Mouse (Mus musculus) common myeloid progenitor, adult 5-6 weeks (primary cell): ENCODE results near the gene Plekhh2. TPM values are rescaled to one million over a fixed set of nuclear protein-coding genes. Genes with fewer than 3 reads are reported as not detected.

Experiments
- ATAC-seq: replicated peaks from 2 replicates; pipeline ENCODE4 v1.8.0; 2016; ENCODE audit warnings: low read depth, mild to moderate bottlenecking, moderate TSS enrichment, inconsistent platforms; ENCODE audit not compliant: poor library complexity, severe bottlenecking
- total RNA-seq: library from RNA; stranded (forward); fragments of 200-1000, 187-1606 nt; gene quantifications from 2 replicates; pipeline ENCODE4 v1.2.3, GENCODE M21; 2017

Gene Plekhh2
- total RNA-seq, 1 experiment from 2014 or later = not detected

DNA sequence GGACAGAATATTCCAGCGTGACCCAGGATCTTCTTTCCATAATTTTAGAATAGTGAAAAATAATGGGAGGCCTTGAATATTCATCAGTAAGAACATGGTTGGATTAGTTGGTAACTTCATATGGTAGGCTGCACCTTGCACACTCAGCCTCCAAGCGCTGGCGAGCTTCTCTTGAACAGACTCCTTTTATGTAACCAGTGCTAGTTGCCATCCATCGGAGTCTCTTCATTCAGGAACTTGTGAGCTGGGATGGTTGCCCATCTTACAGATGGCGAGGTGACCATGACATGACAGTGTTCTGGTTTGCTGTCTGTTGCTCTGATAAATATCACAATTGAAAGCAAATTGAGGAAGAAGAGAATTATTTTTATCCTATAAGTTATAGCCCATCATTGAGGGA lies 90.1 kb downstream of the Plekhh2 start:
- no peak for ATAC-seq

DNA sequence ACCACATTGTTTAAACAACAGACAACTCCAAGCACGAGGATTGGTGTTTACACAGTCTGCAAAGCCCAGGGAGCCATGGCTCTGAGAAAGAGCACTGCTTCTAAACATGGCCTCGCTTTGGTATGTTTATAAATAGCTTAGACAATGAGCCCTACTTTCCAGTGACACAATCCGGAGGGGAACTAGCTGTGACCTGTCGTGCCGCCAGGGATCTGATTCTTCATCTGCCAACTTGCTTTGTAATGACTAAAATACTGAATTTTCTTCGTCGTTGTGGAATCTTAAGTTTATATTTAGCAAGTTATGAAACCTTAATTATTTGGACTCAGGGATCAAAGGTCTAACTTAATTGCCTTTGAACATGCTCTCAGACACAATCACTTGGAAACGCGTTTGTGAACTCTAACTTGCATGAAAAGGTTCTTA lies 91.5 kb downstream of the Plekhh2 start:
- no peak for ATAC-seq

DNA sequence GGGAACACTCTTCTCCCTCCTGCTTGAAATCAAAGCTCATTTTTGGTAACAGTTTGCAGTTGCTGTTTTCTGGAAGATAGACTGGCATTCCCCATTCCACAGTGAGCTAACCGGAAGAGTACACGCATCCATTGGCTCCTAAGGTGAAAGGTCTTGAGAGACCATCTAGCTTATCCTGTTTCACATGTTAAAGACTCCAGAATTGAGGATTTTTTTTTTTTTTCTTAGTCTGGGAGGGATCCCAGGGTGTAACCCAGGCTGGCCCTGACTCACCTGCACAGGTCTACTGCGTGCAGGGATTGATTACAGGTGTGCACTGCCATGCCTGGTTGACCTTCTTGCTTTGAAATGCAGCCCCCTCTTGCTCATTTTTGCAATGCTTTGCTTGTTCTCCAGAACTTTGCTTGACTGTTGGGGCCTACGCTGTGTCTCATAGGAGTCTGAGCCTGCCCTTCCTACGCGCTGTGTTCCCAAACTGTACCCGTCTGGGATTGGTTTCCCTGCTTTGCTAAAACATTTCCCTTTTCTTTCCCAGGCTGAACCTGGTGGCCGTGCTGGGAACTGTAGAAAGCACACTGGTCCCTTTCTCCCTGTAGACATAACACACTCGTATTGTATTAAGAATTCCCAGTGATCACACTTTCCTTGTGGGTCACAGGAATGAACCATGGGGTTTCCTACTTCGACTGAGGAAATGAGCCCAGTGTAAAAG lies 92.2 kb downstream of the Plekhh2 start:
- no peak for ATAC-seq

DNA sequence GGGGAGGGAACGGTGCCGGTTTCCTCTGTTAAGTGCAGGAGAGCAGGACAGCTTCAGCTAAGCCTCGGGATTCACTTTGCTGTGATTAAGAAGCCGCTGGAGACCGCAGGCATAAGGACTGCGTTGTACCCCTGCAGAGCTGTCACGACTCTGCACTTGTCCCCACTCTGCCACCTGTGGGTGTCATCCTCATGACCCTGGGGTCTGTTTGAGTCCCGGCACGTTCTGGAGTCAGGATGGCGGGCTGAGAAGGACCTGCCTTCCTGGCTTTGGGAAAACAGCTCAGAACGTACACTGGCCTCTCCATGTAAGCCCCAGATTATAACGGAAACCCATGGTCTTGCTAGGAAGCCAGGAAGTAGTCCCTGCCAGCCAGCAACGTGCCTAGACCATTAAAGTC lies 95.3 kb downstream of the Plekhh2 start:
- no peak for ATAC-seq

DNA sequence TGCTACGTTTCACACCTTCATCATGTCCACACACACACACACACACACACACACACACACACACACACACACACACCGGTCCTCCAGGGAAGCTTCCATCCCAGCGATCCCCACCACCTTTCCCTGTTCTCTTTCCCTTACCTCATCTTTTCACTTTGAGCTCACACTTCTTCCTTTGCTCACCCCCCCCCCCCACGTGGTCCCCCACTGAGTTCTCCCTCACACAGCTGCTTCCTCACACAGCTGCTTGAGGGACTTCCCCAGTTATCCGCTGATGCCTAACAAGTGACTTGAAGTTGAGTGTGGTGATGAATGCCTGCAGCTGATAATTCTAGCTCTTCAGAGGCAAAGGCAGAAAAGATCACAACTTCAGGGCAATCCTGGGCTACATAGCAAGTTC lies 95.9 kb downstream of the Plekhh2 start:
- 0 out of 2 replicates have a peak, but pooled peaks have one; percentile 39 for ATAC-seq

DNA sequence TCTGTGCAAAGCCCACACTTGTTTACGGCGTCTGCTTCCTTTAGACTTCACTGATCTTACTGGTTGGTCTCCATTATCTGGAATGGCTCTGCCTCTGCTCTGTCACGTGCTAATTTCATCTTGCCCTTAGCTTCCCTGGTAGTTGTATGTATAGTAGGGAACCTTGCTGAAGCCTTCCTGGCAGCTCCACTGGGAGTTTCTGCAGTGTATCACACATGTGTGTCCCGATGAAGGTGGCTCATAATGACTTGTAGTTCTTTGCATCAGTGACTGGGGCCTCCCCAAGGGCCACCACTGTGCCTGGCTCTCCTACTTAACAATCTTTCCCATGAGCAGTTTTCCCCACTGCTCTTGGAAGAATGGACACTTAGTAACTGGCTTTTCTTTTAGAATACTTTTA lies 96.9 kb downstream of the Plekhh2 start:
- no peak for ATAC-seq

DNA sequence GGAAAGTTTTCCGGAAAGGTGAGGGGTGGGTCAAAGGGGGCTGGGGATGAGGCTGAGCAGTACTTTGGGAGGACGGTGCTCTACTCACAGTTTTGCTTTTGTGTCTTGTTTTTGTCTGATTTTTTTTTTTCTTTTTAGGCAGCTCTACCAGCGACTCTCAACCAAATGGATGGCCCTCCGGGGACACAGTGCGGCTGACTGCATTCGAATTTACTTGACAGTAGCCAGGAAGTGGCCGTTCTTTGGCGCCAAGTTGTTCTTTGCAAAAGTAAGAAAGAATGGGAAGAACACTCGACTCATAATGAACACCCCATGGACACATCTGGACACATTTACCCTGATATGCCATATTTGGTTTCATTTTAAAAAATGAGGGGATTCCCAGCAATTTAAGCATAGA lies 99.8 kb downstream of the Plekhh2 start:
- ATAC-seq = no peak

DNA sequence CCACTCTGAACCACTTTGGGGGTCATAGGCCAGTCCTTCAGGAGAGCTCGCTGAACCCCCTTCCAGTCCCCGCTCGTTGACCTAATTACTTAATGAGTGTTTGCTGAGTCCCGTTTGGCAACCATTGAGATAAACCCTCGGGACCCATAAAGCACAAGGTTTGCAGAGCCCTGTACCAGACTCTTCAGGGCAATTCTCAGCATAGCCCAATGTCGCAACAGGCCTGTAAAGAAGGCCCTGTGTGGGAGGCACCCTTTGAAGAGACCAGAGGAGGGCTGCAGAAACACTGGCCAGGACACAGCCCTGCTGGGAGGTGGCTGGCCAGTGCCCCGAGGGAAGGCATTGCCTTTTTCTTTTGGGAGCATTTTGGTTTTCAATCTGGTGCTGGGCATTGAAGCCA lies 100.3 kb downstream of the Plekhh2 start:
- no peak for ATAC-seq

DNA sequence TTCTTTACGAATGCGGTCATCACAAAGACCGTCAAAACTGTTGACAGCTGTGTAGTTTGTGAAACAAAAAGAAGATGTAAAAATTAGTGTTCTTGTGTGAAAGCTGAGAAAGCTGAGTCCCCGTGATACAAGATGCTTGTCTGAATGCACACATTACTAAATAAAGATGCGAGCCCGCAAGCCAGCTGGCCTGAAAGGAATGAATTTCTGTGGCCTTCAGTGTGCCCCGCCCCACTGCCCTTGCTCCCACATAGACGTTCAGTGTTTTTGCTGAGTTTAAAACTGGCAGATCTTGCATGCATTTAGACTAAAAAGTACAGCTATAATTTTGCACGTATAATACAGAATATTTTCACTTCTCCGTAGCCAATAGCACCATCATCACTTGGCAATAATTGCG lies 104.1 kb downstream of the Plekhh2 start:
- ATAC-seq = no peak

DNA sequence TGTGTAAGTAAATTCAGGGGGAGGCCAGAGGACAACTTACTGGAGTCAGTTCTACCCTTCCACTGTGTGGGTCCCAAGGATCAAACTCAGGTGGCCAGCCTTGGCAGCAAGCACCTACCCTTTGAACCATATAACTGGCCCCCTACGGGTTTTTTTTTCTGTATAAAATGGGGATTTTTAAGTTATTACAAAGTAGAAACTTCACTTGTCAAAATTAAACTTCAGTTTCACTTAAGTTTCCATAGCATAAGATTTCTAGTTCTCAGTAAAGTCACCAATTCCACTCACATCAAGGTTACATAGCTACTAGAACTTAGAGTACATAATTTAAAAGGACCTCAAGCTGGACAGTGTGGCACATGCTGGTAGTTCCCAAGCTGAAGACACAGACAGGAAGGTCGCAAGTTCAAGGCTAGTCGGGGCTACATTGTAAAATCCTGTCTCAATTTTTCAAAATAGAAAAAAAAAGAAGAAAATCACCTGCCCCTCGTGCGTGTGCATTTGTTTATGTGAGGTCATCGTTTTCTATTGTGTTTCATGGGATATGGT lies 104.9 kb downstream of the Plekhh2 start:
- ATAC-seq = no peak

DNA sequence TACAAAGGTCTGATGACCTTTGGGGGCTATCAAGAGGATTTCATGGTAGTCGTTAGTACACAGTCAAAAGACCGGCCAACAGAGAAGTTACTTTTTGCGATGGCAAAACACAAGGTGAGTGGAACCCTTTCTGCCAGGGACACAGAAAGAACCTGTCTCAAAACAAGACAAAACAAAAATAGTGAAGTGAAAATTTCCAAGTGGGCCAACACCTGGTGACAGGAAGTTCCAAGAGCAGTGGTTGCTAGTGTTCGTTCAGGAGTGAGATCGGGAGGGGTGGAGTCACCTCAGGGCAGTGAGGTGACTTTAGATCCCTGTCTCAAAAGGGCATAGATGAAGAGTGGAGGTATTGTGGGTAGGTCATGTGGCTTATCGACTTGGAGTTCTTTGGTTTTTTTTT lies 106.3 kb downstream of the Plekhh2 start:
- ATAC-seq = no peak

DNA sequence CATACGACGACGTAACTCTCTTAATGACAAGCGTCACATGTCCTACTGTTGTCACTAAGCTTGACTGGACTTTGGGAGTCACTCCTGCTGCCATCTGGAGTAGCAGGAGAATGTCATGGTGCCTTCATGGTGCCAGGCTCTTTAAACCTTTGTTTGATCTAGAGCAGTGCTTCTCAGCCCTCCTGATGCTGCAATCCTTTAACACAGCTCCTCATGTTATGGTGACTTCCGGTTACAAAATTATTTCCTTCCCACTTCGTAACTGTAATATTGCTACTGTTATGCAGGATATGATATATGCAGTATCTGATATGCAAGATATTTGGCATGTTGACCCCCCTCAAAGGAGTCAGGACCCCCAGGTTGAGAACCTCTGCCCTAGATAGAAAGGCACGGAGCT lies 107.4 kb downstream of the Plekhh2 start:
- 0 out of 2 replicates have a peak, but pooled peaks have one; percentile 36 for ATAC-seq

DNA sequence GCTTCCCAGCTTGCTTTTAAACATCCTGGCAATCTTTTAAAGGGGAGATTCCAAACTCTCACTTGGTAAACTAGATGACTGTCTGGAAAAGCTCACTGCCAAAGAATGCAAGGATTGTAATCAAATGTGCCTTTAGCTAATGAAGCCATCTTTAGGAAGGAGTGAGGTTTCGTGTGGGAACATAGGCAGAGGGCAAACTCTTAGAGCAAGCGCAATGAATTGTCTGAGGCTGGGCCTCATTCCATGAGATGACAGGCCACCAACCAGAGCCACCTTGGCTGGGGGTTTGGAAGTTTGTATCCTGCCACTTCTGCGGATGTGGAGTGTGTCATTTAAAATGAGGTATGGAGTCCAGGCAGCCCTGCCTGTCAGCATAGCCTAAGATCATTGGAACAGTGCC lies 108.4 kb downstream of the Plekhh2 start:
- no peak for ATAC-seq

DNA sequence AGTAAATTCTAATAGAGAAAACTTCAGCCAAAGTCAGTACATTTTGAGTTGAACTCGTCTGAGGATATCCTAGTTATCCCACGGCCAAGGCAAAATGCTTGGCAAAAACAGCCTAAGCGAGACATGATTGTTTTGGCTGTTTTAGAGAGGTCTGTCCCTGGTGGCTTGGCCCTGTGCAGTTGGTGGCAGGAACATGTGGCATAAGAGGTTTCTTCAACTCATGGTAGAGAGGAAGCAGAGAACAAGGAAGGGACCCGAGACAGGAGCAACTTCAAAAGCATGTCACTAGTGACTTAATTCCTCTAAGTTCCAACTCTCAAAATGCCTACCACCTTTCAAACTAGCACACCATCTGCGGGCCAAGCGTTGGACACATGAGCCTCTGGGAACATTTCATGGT lies 108.9 kb downstream of the Plekhh2 start:
- ATAC-seq = no peak

DNA sequence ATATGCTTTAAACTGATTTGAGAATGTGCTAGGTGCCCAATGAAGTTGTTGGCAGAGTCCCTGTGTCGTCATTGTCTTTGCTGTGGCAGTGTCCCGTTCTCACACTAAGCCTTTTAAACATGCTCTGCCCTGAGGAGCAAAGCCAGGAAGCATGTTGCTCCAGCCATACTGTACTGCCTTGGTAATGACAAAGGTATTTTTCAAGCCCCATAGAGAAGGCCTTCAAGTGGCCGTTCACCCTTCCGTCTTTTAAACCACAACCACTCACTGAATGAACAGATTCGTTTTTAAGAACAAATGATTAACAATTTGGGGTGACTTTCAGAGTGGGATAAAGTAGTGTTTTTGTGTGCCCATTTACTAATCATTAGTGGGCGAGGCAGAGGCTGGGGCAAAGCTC lies 109.5 kb downstream of the Plekhh2 start:
- no peak for ATAC-seq

DNA sequence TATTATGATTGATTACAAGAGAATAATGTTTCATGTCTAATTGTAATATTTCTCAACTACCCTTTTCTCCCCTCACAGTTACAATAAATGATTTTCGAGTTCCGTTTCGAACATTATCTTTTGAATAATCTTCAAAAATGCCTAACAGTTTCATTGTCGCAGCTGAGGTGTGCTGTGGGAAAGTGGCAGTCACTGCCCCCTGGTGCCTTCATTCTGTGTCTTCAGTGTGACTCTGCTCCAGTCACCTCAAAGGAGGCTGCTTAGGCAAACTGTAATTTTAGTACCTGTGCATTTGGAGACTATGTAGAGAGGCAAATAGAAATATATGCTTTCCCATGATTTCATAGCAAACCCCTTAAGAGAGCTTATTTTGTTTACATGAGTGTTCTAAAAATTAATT lies 110.3 kb downstream of the Plekhh2 start:
- no peak for ATAC-seq

DNA sequence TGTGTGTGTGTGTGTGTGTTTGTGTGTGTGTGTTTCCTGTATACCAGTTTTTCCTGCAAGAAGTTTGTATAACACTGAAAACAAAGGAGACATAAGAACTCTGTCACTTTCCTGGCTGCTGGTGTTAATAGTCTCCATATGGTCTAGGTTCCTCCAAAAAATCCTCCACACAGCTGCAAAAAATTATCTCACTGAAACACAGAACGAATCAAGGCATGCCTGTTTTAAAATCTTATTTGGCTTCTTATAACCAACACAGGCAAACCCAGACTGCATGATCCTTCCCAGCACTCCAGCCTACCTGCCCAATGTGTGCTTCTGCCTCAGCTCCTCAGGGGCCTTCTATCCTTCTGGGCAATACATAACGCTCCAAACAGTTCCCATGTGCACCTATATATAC lies 111.2 kb downstream of the Plekhh2 start:
- ATAC-seq = no peak

DNA sequence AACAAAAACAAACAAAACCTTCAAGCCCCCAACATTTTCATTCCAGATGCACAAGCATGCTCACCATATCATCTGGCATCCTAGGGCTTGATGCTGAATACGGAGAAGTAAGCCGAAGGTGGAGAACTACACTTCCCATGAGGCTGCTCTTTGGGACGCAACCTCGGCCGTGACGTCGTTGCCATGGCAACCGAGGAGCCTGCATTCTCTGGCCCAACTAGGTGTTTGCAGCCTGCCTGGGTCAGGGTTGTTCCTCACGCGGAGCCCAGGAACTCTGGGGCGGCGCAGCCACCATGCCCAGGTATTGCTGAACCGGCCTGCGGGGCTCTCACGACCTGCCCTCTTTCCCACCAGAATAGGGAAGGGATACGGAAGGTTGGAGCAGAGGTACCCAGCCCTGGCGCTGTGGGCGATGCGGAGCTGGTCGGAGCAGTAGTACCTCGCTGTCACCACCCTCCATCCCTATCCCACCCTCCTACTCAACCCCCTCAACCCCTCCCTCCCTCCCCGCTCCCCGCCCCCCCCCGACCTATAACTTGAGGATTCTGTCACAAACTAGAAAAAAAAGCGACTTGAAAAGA lies 114.7 kb downstream of the Plekhh2 start, which contains the start of gene Dync2li1:
Gene Dync2li1 (plus strand): TSS at position 221 of the 581 bp plus-strand sequence.
- ATAC-seq = peak; percentile 100

DNA sequence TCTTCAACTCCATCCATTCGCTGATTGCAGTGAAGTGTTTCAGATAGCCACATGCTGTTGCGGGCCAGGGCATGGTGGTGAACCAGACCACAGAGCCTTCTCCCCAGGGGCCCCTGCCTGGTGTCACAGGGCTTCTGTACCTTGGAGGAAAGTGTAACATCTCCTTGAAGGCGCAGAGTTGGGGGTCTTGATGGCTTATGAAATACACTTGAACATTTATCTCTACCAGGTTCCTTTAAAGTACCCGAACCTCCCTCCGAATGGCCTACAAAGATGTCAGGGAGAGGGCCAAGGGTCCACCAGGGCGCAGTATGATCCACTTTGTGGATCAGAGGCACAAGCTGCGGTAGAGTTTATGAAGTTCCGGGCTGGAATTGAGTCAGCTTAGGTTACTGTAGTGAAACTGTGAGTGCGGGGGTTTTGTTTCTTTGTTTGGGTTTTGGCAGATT lies 115.2 kb downstream of the Plekhh2 start:
- no peak for ATAC-seq

DNA sequence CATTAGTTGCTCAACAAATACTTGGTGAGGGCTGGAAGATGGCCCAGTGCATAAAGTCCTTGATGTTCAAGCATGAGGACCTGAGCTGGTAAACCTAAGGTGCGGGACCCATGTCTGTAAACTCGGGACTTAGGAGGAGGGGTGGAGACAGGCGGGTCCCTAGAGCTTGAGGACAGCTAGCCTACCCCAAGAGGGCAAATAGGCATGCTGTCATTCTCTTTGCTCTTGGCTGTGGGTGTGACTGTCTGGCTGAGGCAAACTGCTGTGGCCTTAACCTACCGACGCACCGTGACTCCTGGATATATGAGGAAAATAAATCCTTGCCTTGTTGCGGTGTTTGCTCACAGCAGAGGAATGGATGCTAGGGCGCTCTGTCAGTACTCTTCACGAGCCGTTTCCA lies 116.0 kb downstream of the Plekhh2 start:
- no peak for ATAC-seq

DNA sequence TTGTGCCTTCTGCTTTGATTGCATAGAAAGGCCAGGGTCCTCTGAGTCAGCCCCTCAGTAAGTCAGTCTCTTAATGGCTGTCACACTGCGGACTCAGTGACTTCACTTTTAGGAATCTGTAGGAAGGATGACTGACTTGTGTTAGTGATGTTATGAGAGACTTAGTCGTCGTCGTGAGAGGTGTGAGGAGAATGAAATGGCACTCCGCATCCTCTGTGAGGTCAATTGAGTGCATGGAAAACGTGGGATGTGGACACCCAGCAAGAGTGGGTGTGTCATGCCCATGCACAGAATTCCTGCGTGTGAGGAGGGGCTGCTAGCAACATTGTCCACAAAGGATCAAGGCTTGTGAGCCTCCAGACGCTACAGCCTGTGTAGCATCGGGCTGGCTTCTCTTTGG lies 116.9 kb downstream of the Plekhh2 start:
- ATAC-seq = no peak

DNA sequence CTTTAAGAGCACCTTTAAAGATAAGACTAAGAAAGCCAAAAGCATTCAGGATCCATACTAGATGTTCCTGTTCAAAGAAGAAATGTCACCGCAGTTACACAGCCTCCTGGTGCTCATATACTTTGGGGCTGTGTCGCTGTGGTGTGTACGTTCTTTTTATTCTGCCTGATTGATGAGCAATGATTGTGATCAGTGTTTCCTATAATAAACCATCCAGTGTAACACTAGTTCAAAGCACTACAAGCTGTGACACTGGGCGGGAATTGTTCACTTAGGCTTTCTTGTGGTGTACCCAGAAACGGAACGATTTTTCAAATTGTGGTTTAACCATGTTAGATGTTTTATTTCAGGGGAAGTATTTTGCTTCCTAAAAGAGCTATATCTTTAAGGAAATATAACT lies 120.1 kb downstream of the Plekhh2 start:
- ATAC-seq = no peak
